Mouse (Mus musculus): ENCODE results near the gene Calm5. TPM values are rescaled to one million over a fixed set of nuclear protein-coding genes. Genes with fewer than 3 reads are reported as not detected.

The Calm5 gene
- polyA plus RNA-seq, 2 experiments = not detected

DNA sequence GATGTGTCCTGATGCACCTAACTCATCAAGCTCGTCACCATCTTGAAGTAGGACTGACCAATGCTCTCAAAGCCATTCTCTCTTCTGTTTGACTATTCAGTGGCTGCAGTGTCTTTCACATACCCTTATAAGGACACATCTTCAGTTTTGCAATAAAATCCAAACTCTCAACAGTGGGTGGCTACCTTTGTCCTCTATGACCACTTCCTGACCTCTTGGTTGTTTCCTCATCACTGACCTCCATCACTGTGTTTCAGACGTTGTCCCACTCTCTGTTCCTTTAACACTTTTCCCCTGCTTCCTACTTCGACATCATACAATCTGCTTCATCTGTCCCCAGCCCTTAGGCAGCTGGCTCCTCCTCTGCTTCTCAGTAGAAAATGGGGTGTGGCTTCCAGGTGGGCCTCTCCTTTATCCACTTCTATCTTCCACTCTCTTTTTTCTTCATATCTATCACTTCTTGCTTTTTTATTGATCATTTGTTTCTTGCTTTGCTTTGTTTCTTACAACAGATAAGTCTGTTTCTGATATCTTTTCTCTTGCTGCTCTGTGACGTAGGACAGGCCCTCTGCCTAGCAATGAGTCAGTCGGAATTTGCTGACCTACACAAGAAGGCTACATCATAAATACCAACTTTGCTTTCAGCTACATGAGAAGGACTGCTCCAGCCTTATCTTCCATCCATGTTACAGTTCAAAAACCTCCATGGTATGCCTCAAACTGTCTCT, 35.8 kb upstream of the Calm5 start:
- Histone ChIP-seq H3K36me3 (replicated peaks; ENCODE audit: control insufficient read depth, insufficient read depth, low read depth) (no peaks in the 10 kb centered on the region), H3K27ac (no peak overlapping the region), H3K4me1 (replicated peaks; ENCODE audit: control insufficient read depth in 2 of 2, insufficient read depth in 2 of 2, low read length in 1 of 2) (no peaks in the 10 kb centered on the region), H3K27me3 (ENCODE audit: control insufficient read depth, insufficient read depth, low read length) (no peaks in the 10 kb centered on the region), H3K9ac (replicated peaks) (no peak overlapping the region), H3K4me2 (ENCODE audit: low read depth) (no peak overlapping the region), H3K4me3 (ENCODE audit: insufficient read depth in 1 of 2, low read depth in 2 of 2, low read length in 2 of 2) (no peak overlapping the region), H3K9me3 (ENCODE audit: control insufficient read depth, low read length) (no peaks in the 10 kb centered on the region)
- TF ChIP-seq CTCF (IDR thresholded peaks at IDR 0.05; ENCODE audit: low read depth) (no peak), EP300 (IDR thresholded peaks at IDR 0.05; ENCODE audit: low read depth) (no peak)
- DNase-seq (ENCODE audit: low read depth in 3 of 3, low spot score in 3 of 3) (no peak), ATAC-seq (ENCODE audit: insufficient read depth) (no peak)
- WGBS (ENCODE audit: insufficient replicate concordance) = 48% methylated on average over 5 of the region's 5 CpGs

DNA sequence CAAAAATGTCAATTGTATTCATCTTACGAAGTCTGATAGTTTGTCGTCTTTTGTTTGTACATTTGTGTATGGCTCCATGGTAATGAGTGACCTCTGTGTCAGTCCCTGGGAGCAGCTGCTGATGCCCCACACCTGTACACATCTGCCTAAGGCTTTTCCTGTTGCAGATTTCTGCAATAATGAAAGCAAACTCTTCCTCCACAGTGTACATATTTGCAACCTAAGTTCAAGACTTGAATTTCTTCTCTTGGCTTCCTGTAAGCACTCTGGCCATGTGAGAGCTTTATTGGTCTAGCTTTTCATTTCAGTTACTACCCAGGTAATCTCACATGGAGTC, 35.3 kb upstream of the Calm5 start:
- no peak for TF ChIP-seq EP300 (IDR thresholded peaks at IDR 0.05; ENCODE audit: low read depth)
- TF ChIP-seq CTCF (IDR thresholded peaks at IDR 0.05; ENCODE audit: low read depth) = no peak
- no peak for DNase-seq (ENCODE audit: low read depth in 3 of 3, low spot score in 3 of 3)
- Histone ChIP-seq H3K27me3 (ENCODE audit: control insufficient read depth, insufficient read depth, low read length) (no peaks in the 10 kb centered on the region), H3K9ac (replicated peaks) (no peak overlapping the region), H3K4me2 (ENCODE audit: low read depth) (no peak overlapping the region), H3K4me3 (ENCODE audit: insufficient read depth in 1 of 2, low read depth in 2 of 2, low read length in 2 of 2) (no peak overlapping the region), H3K9me3 (ENCODE audit: control insufficient read depth, low read length) (no peaks in the 10 kb centered on the region), H3K36me3 (replicated peaks; ENCODE audit: control insufficient read depth, insufficient read depth, low read depth) (no peaks in the 10 kb centered on the region), H3K27ac (no peak overlapping the region), H3K4me1 (replicated peaks; ENCODE audit: control insufficient read depth in 2 of 2, insufficient read depth in 2 of 2, low read length in 1 of 2) (no peaks in the 10 kb centered on the region)
- 77% methylated on average over 2 of the region's 2 CpGs for WGBS (ENCODE audit: insufficient replicate concordance)
- no peak for ATAC-seq (ENCODE audit: insufficient read depth)

DNA sequence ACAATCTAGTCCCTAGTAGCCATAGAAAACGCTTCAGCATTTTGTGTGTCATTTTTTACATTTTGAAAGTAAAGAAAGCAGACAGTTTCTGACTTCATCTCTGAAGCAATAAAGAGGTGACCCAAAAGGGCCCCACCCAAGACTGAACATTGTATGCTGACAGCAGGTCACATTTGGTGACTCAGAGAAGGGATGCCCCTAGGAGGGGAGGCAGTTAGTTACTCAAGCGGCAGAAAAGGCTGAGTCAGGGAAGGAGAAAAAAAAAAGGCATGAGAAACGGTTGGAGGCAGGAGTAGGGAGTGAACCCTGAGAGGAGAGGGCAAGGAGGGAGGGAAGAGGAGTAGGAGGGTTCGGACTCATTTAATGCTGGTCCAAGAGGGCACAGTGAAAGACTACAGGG, 31.9 kb upstream of the Calm5 start:
- ATAC-seq (ENCODE audit: insufficient read depth) = no peak
- Histone ChIP-seq H3K9ac (replicated peaks) (no peak overlapping the region), H3K4me2 (ENCODE audit: low read depth) (no peak overlapping the region), H3K4me3 (ENCODE audit: insufficient read depth in 1 of 2, low read depth in 2 of 2, low read length in 2 of 2) (no peak overlapping the region), H3K36me3 (replicated peaks; ENCODE audit: control insufficient read depth, insufficient read depth, low read depth) (no peaks in the 10 kb centered on the region), H3K9me3 (ENCODE audit: control insufficient read depth, low read length) (no peaks in the 10 kb centered on the region), H3K27me3 (ENCODE audit: control insufficient read depth, insufficient read depth, low read length) (no peaks in the 10 kb centered on the region), H3K4me1 (replicated peaks; ENCODE audit: control insufficient read depth in 2 of 2, insufficient read depth in 2 of 2, low read length in 1 of 2) (no peaks in the 10 kb centered on the region), H3K27ac (no peak overlapping the region)
- 60% methylated on average over 4 of the region's 4 CpGs for WGBS (ENCODE audit: insufficient replicate concordance)
- no peak for DNase-seq (ENCODE audit: low read depth in 3 of 3, low spot score in 3 of 3)
- no peak for TF ChIP-seq EP300 (IDR thresholded peaks at IDR 0.05; ENCODE audit: low read depth)
- TF ChIP-seq CTCF (IDR thresholded peaks at IDR 0.05; ENCODE audit: low read depth) = no peak

DNA sequence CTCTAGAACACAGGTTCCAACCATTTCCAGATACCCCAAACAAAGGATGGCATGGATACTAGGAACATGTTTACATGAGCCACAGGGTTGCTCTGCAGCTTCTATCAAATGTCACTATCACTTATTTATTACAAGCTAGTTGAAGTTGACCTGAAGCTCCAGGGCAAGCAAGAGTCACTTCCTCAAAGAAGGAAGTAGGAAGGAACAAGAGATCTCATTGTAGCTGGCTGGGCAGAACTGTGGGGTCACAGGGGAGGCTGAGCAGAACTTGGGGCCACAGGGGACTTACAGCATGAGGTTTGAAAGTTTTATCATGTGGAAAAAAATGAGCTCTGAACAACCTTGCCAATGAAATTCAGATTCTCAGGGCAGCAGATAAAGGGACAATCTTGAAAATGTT, 28.2 kb upstream of the Calm5 start:
- no peak for TF ChIP-seq EP300 (IDR thresholded peaks at IDR 0.05; ENCODE audit: low read depth)
- TF ChIP-seq CTCF (IDR thresholded peaks at IDR 0.05; ENCODE audit: low read depth) = no peak
- Histone ChIP-seq H3K4me1 (replicated peaks; ENCODE audit: control insufficient read depth in 2 of 2, insufficient read depth in 2 of 2, low read length in 1 of 2) (no peaks in the 10 kb centered on the region), H3K4me3 (ENCODE audit: insufficient read depth in 1 of 2, low read depth in 2 of 2, low read length in 2 of 2) (no peak overlapping the region), H3K9ac (replicated peaks) (no peak overlapping the region), H3K27ac (no peak overlapping the region), H3K27me3 (ENCODE audit: control insufficient read depth, insufficient read depth, low read length) (no peaks in the 10 kb centered on the region), H3K9me3 (ENCODE audit: control insufficient read depth, low read length) (no peaks in the 10 kb centered on the region), H3K4me2 (ENCODE audit: low read depth) (no peak overlapping the region), H3K36me3 (replicated peaks; ENCODE audit: control insufficient read depth, insufficient read depth, low read depth) (no peaks in the 10 kb centered on the region)
- DNase-seq (ENCODE audit: low read depth in 3 of 3, low spot score in 3 of 3) = no peak
- ATAC-seq (ENCODE audit: insufficient read depth) = no peak

DNA sequence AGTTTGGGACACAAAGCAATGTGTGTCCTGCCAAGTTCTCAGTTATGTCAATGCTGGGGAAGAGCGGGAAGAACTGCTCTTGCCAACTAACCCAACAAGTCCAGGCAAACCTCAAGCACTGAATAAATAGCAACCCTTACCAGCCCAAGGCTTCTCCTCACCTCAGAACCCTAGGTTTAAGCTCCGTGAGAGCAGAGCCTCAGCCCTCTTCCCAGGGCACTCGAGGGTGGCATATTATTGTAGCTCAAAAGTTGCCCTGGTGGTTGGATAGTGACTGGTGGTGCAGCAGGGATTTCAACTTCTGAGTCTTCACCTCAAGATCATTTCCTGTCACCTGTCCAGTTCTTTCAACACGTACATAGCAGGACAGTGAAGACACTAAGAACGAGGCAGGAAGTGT, 22.4 kb upstream of the Calm5 start:
- H3K9ac ChIP-seq (replicated peaks) = no peak overlapping the region
- H3K36me3 ChIP-seq (replicated peaks; ENCODE audit: control insufficient read depth, insufficient read depth, low read depth) = no peaks in the 10 kb centered on the region
- no peak for ATAC-seq (ENCODE audit: insufficient read depth)
- no peaks in the 10 kb centered on the region for H3K27me3 ChIP-seq (ENCODE audit: control insufficient read depth, insufficient read depth, low read length)
- H3K27ac ChIP-seq = no peak overlapping the region
- H3K9me3 ChIP-seq (ENCODE audit: control insufficient read depth, low read length) = no peaks in the 10 kb centered on the region
- no peak overlapping the region for H3K4me3 ChIP-seq (ENCODE audit: insufficient read depth in 1 of 2, low read depth in 2 of 2, low read length in 2 of 2)
- 40% methylated on average over 5 of the region's 5 CpGs for WGBS (ENCODE audit: insufficient replicate concordance)
- H3K4me1 ChIP-seq (replicated peaks; ENCODE audit: control insufficient read depth in 2 of 2, insufficient read depth in 2 of 2, low read length in 1 of 2) = no peaks in the 10 kb centered on the region
- TF ChIP-seq EP300 (IDR thresholded peaks at IDR 0.05; ENCODE audit: low read depth) (no peak), CTCF (IDR thresholded peaks at IDR 0.05; ENCODE audit: low read depth) (no peak)
- no peak overlapping the region for H3K4me2 ChIP-seq (ENCODE audit: low read depth)
- DNase-seq (ENCODE audit: low read depth in 3 of 3, low spot score in 3 of 3) = no peak
